Mouse (Mus musculus): ENCODE measurements around the gene Pofut1.

- TF ChIP-seq CTCF (IDR thresholded peaks at IDR 0.05; ENCODE audit: low read depth, low read length) = no peak
- no peak for TF ChIP-seq POLR2A (IDR thresholded peaks at IDR 0.05; ENCODE audit: borderline replicate concordance, low read depth, low read length)
Observed at GRCm38 (mm10) chr2:153249751-153250150, 8.4 kb downstream of the Pofut1 start.

All from bone marrow macrophage, adult 2 months (primary cell).